Mouse (Mus musculus) MEL (cell line): Measurements from ENCODE around the gene Tmprss11e. TPM values are rescaled to one million over a fixed set of nuclear protein-coding genes. Genes with fewer than 3 reads are reported as not detected.

Source experiments
- DNase-seq: peaks from one replicate; pipeline ENCODE4 v3.0.0; 2011; ENCODE audit warnings: low read depth, low spot score
- H3K27ac ChIP-seq: 2 replicates; pipeline ENCODE4 v1.5.1; 2012; ENCODE audit warnings: low read depth, mild to moderate bottlenecking, control low read depth, low read length, moderate library complexity; ENCODE audit not compliant: control insufficient read depth
- H3K27me3 ChIP-seq, 2 experiments: fragments of 150-350 bp in 1 of 2; sonication (generic) in 1 of 2; 2 replicates each; pipeline ENCODE4 v1.6.1; 2012; ENCODE audit warnings: low read length in 2 of 2, mild to moderate bottlenecking in 2 of 2, improper control_type of control experiment in 1 of 2, moderate library complexity in 1 of 2; ENCODE audit not compliant: insufficient read depth in 2 of 2, control insufficient read depth in 1 of 2
- H3K36me3 ChIP-seq, 2 experiments: 2 replicates each; pipeline ENCODE4 v1.6.1; 2012 to 2014; ENCODE audit warnings: low read length in 2 of 2, improper control_type of control experiment in 1 of 2, inconsistent platforms in 1 of 2, mild to moderate bottlenecking in 1 of 2; ENCODE audit not compliant: insufficient read depth in 2 of 2, control insufficient read depth in 1 of 2
- H3K4me1 ChIP-seq, 2 experiments: fragments of 150-350 bp in 1 of 2; sonication (generic) in 1 of 2; 2 replicates each; pipeline ENCODE4 v1.6.1; 2012; ENCODE audit warnings: low read length in 2 of 2, improper control_type of control experiment in 1 of 2, mild to moderate bottlenecking in 1 of 2; ENCODE audit not compliant: insufficient read depth in 2 of 2, control insufficient read depth in 1 of 2
- H3K4me3 ChIP-seq, 2 experiments: fragments of 150-350 bp in 1 of 2; sonication (generic) in 1 of 2; 2 replicates each; pipeline ENCODE4 v1.5.1; 2012; ENCODE audit warnings: low read depth in 2 of 2, low read length in 2 of 2, mild to moderate bottlenecking in 2 of 2, moderate library complexity in 2 of 2, control low read depth in 1 of 2, improper control_type of control experiment in 1 of 2; ENCODE audit not compliant: control insufficient read depth in 1 of 2, insufficient read depth in 1 of 2
- H3K79me2 ChIP-seq: 2 replicates; pipeline ENCODE4 v1.6.1; 2012; ENCODE audit warnings: mild to moderate bottlenecking, low read length, moderate library complexity; ENCODE audit not compliant: control insufficient read depth, poor library complexity, insufficient read depth
- H3K9ac ChIP-seq: 2 replicates; pipeline ENCODE4 v1.6.1; 2012; ENCODE audit warnings: low read depth, mild to moderate bottlenecking, control low read depth, low read length, moderate library complexity; ENCODE audit not compliant: control insufficient read depth, poor library complexity, severe bottlenecking
- H3K9me3 ChIP-seq: fragments of 150-350 bp; sonication (generic); replicated peaks from 2 replicates; pipeline ENCODE4 v1.6.1; 2012; ENCODE audit warnings: mild to moderate bottlenecking, low read length, improper control_type of control experiment, moderate library complexity; ENCODE audit not compliant: insufficient read depth
- E2F4 ChIP-seq: IDR thresholded peaks from 2 replicates; pipeline ENCODE4 v1.6.1; 2011; ENCODE audit warnings: low read depth, low read length, improper control_type of control experiment, borderline replicate concordance
- EP300 ChIP-seq, 2 experiments: IDR thresholded peaks; 2 replicates each; pipeline ENCODE4 v1.6.1; 2011; ENCODE audit warnings: improper control_type of control experiment in 2 of 2, low read length in 2 of 2, low read depth in 1 of 2, mild to moderate bottlenecking in 1 of 2
- GATA1 ChIP-seq: IDR thresholded peaks from 2 replicates; pipeline ENCODE4 v1.6.1; 2011; ENCODE audit warnings: low read depth, low read length, improper control_type of control experiment
- JUND ChIP-seq: IDR thresholded peaks from 2 replicates; pipeline ENCODE4 v1.6.1; 2011; ENCODE audit warnings: low read depth, mild to moderate bottlenecking, improper control_type of control experiment, low read length
- KAT2A ChIP-seq: conservative IDR thresholded peaks from 2 replicates; pipeline ENCODE4 v1.6.1; 2012; ENCODE audit warnings: low read depth, low read length, improper control_type of control experiment, inconsistent platforms
- MAFK ChIP-seq: IDR thresholded peaks from 2 replicates; pipeline ENCODE4 v1.6.1; 2011; ENCODE audit warnings: low read depth, mild to moderate bottlenecking, low read length, improper control_type of control experiment, borderline replicate concordance
- MAX ChIP-seq: IDR thresholded peaks from 2 replicates; pipeline ENCODE4 v1.6.1; 2011; ENCODE audit warnings: low read length, improper control_type of control experiment
- MAZ ChIP-seq: IDR thresholded peaks from 2 replicates; pipeline ENCODE4 v1.6.1; 2012; ENCODE audit warnings: low read depth, mild to moderate bottlenecking, inconsistent platforms, low read length, improper control_type of control experiment
- MEF2A ChIP-seq: IDR thresholded peaks from 2 replicates; pipeline ENCODE4 v1.6.1; 2014; ENCODE audit warnings: low read depth, mild to moderate bottlenecking, inconsistent platforms, low read length, improper control_type of control experiment; ENCODE audit not compliant: poor library complexity, insufficient replicate concordance, severe bottlenecking; ENCODE audit errors: extremely low read depth
- RAD21 ChIP-seq: IDR thresholded peaks from 2 replicates; pipeline ENCODE4 v1.6.1; 2011; ENCODE audit warnings: mild to moderate bottlenecking, low read depth, low read length, improper control_type of control experiment
- TAL1 ChIP-seq: IDR thresholded peaks from 2 replicates; pipeline ENCODE4 v1.6.1; 2012; ENCODE audit warnings: mild to moderate bottlenecking, inconsistent platforms, low read length, moderate library complexity, mixed read lengths
- TCF12 ChIP-seq: IDR thresholded peaks from 2 replicates; pipeline ENCODE4 v1.6.1; 2014; ENCODE audit warnings: low read depth, mild to moderate bottlenecking, inconsistent platforms, low read length, improper control_type of control experiment, moderate library complexity
- USF1 ChIP-seq: IDR thresholded peaks from 2 replicates; pipeline ENCODE4 v1.6.1; 2014; ENCODE audit warnings: low read depth, mild to moderate bottlenecking, inconsistent platforms, low read length, improper control_type of control experiment, moderate library complexity
- ZKSCAN1 ChIP-seq: IDR thresholded peaks from 2 replicates; pipeline ENCODE4 v1.6.1; 2012; ENCODE audit warnings: low read depth, mild to moderate bottlenecking, inconsistent platforms, low read length, improper control_type of control experiment, moderate library complexity
- ZNF384 ChIP-seq: IDR thresholded peaks from 2 replicates; pipeline ENCODE4 v1.6.1; 2012; ENCODE audit warnings: low read depth, mild to moderate bottlenecking, inconsistent platforms, low read length, improper control_type of control experiment
- polyA plus RNA-seq, 2 experiments: library from polyadenylated mRNA; stranded (reverse) in 1 of 2; unstranded in 1 of 2; fragments of >175 nt in 1 of 2; fragments of >200 nt in 1 of 2; gene quantifications; 2 replicates each; pipeline versions ENCODE4 v1.2.1 to v1.2.4; 2012; ENCODE audit warnings: low replicate concordance in 2 of 2, low read depth in 1 of 2; ENCODE audit not compliant: insufficient read length in 2 of 2, insufficient read depth in 1 of 2, missing spikeins in 1 of 2
- total RNA-seq: library from RNA; depleted of rRNA; stranded (reverse); fragments of 300-350 nt; gene quantifications from 2 replicates; pipeline ENCODE4 v1.2.3, GENCODE M21; 2012

Tmprss11e gene
- total and polyA plus RNA-seq, 3 experiments = not detected

DNA sequence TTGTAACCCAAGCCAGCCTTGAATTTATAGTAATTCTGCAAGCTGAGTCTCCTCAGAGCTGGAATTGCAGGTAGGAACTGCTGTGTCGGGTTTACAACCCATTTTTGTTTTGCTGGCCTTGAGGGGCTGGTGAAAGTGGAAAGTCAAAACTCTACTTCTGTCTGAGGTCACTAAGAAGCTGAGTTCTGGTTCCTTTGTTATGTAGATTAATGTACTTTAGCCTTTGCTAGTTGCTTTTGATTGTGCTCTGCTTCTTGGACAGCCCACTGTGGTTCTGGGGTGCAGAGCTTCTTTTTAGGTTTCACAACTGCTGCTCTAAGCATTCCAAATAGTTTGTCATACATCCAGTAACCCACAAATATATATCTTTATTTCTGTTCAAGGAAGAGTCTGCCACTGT lies 41.2 kb upstream of the Tmprss11e start:
- no peak overlapping the region for H3K9ac ChIP-seq
- no peaks in the 10 kb centered on the region for H3K79me2 ChIP-seq
- TF ChIP-seq MAZ (no peak), GATA1 (no peak), MEF2A (no peak), MAFK (no peak), KAT2A (no peak), EP300 (IDR thresholded peaks at IDR 0.05; ENCODE audit: low read depth in 1 of 2, low read length in 2 of 2) (no peak), JUND (no peak), RAD21 (no peak), TAL1 (no peak), USF1 (no peak), TCF12 (no peak), MAX (no peak), ZNF384 (no peak), E2F4 (no peak)
- no peak overlapping the region for H3K4me3 ChIP-seq
- no peaks in the 10 kb centered on the region for H3K36me3 ChIP-seq
- H3K4me1 ChIP-seq = no peaks in the 10 kb centered on the region
- H3K9me3 ChIP-seq = no peaks in the 10 kb centered on the region
- peaks cover 0 to 2% of the 10 kb centered on the region in 2 experiments; a peak in 2 of 4 replicates for H3K27me3 ChIP-seq
- no peak for DNase-seq
- H3K27ac ChIP-seq = no peak overlapping the region

DNA sequence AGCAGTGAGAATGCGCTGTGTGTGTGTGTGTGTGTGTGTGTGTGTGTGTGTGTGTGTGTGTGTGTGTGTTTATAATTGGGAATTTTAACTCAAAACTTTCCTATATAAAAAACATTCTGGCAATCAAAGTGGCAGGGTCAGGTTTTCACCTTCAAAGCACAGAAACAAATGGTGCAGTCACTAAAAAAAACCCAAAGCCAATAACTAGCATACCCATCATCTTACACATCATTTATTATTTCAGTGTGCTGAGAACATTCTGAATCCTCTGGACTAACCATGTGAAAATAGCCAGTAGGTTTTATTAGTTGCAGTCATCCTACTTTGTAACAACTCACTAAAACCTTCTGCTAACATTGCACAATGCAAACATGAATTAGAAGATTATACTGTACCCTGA lies 38.6 kb upstream of the Tmprss11e start:
- no peak for DNase-seq
- no peaks in the 10 kb centered on the region for H3K4me1 ChIP-seq
- peaks cover 0 to 2% of the 10 kb centered on the region in 2 experiments; a peak in 2 of 4 replicates for H3K27me3 ChIP-seq
- no peak overlapping the region for H3K27ac ChIP-seq
- TF ChIP-seq KAT2A (no peak), ZNF384 (no peak), EP300 (IDR thresholded peaks at IDR 0.05; ENCODE audit: low read depth in 1 of 2, low read length in 2 of 2) (no peak), MAZ (no peak), ZKSCAN1 (no peak)
- TF ChIP-seq, all 39 proteins: peak for 0
- H3K9me3 ChIP-seq = no peaks in the 10 kb centered on the region
- H3K9ac ChIP-seq = no peak overlapping the region
- no peaks in the 10 kb centered on the region for H3K79me2 ChIP-seq
- no peaks in the 10 kb centered on the region for H3K36me3 ChIP-seq
- no peak overlapping the region for H3K4me3 ChIP-seq
